Mouse (Mus musculus): ENCODE results near the gene Galp.

- no peak for TF ChIP-seq CTCF (IDR thresholded peaks at IDR 0.05; ENCODE audit: borderline replicate concordance, control insufficient read depth, extremely low read depth, insufficient read depth, low read length, poor library complexity)
- no peak for TF ChIP-seq POLR2A (IDR thresholded peaks at IDR 0.05; ENCODE audit: control insufficient read depth, extremely low read depth, insufficient read depth, low read length, poor library complexity)
Observed at GRCm38 (mm10) chr7:6221978-6222377, 25.1 kb downstream of the Galp start, which contains the start of gene Zscan5b.
